Mouse (Mus musculus): ENCODE results near the gene Utp14b. TPM values are rescaled to one million over a fixed set of nuclear protein-coding genes. Genes with fewer than 3 reads are reported as not detected.

The Utp14b gene
- polyA plus RNA-seq, 1 experiment from 2014 or later: 1.3 TPM

- Histone ChIP-seq H3K4me2 (replicated peaks; ENCODE audit: low read depth) (0 out of 2 replicates have a peak overlapping the region, but pooled peaks have one; percentile 23), H3K9me3 (ENCODE audit: control insufficient read depth, low read length) (no peaks in the 10 kb centered on the region), H3K36me3 (ENCODE audit: control insufficient read depth, insufficient read depth, low read length) (no peaks in the 10 kb centered on the region), H3K27me3 (ENCODE audit: control insufficient read depth, insufficient read depth, low read length) (no peaks in the 10 kb centered on the region), H3K4me3 (ENCODE audit: low read depth, low read length) (no peak overlapping the region), H3K9ac (ENCODE audit: low read length) (no peak overlapping the region), H3K4me1 (replicated peaks; ENCODE audit: control insufficient read depth, insufficient read depth) (0 out of 2 replicates have a peak, but pooled peaks cover 3% of the 10 kb centered on the region), H3K27ac (replicated peaks) (peak overlapping the region; percentile 24)
- TF ChIP-seq EP300 (optimal IDR thresholded peaks at IDR 0.05): no peak
- peak; percentile 41 for TF ChIP-seq CTCF (IDR thresholded peaks at IDR 0.05; ENCODE audit: low read depth)
- 17% methylated on average over 2 of the region's 2 CpGs for WGBS
- DNase-seq (ENCODE audit: low spot score): peak; percentile 54
- 0 out of 2 replicates have a peak, but pooled peaks have one; percentile 15 for ATAC-seq (ENCODE audit: low FRiP score, low TSS enrichment)
Measured at GRCm38 (mm10) chr1:78656472-78656871, 1.4 kb upstream of the Utp14b start.

- no peak for DNase-seq (ENCODE audit: low spot score)
- ATAC-seq (ENCODE audit: low FRiP score, low TSS enrichment): no peak
- 0 out of 2 replicates have a peak, but pooled peaks cover 3% of the 10 kb centered on the region for H3K4me1 ChIP-seq (replicated peaks; ENCODE audit: control insufficient read depth, insufficient read depth)
- WGBS: 24% methylated on average over 22 of the region's 22 CpGs
- H3K4me2 ChIP-seq (replicated peaks; ENCODE audit: low read depth): peak overlapping the region; percentile 85
- H3K9ac ChIP-seq (ENCODE audit: low read length): peak overlapping the region; percentile 59
- TF ChIP-seq EP300 (optimal IDR thresholded peaks at IDR 0.05) (no peak), CTCF (IDR thresholded peaks at IDR 0.05; ENCODE audit: low read depth) (no peak)
- H3K27ac ChIP-seq (replicated peaks): peak overlapping the region; percentile 83; the same call in 1 of the 2 replicates
- H3K9me3 ChIP-seq (ENCODE audit: control insufficient read depth, low read length): no peaks in the 10 kb centered on the region
- no peaks in the 10 kb centered on the region for H3K36me3 ChIP-seq (ENCODE audit: control insufficient read depth, insufficient read depth, low read length)
- H3K4me3 ChIP-seq (ENCODE audit: low read depth, low read length): peak overlapping the region; percentile 98
- no peaks in the 10 kb centered on the region for H3K27me3 ChIP-seq (ENCODE audit: control insufficient read depth, insufficient read depth, low read length)
Measured at GRCm38 (mm10) chr1:78657021-78657629, 713 bp upstream of the Utp14b start.

- Histone ChIP-seq H3K27me3 (ENCODE audit: control insufficient read depth, insufficient read depth, low read length) (no peaks in the 10 kb centered on the region), H3K4me3 (ENCODE audit: low read depth, low read length) (peak overlapping the region; percentile 98), H3K4me2 (replicated peaks; ENCODE audit: low read depth) (peak overlapping the region; percentile 85), H3K9me3 (ENCODE audit: control insufficient read depth, low read length) (no peaks in the 10 kb centered on the region), H3K4me1 (replicated peaks; ENCODE audit: control insufficient read depth, insufficient read depth) (0 out of 2 replicates have a peak, but pooled peaks cover 3% of the 10 kb centered on the region), H3K27ac (replicated peaks) (peak overlapping the region; percentile 95), H3K9ac (ENCODE audit: low read length) (peak overlapping the region; percentile 93), H3K36me3 (ENCODE audit: control insufficient read depth, insufficient read depth, low read length) (no peaks in the 10 kb centered on the region)
- ATAC-seq (ENCODE audit: low FRiP score, low TSS enrichment) (no peak), DNase-seq (ENCODE audit: low spot score) (peak; percentile 26)
- no peak for TF ChIP-seq CTCF (IDR thresholded peaks at IDR 0.05; ENCODE audit: low read depth)
- no peak for TF ChIP-seq EP300 (optimal IDR thresholded peaks at IDR 0.05)
- 2% methylated on average over 20 of the region's 20 CpGs for WGBS
Measured at GRCm38 (mm10) chr1:78658441-78659269, 817 bp downstream of the Utp14b start.

GRCm38 (mm10) chr1:78659270-78659823, 1.5 kb downstream of the Utp14b start:
- no peaks in the 10 kb centered on the region for H3K36me3 ChIP-seq (ENCODE audit: control insufficient read depth, insufficient read depth, low read length)
- H3K4me3 ChIP-seq (ENCODE audit: low read depth, low read length): peak overlapping the region; percentile 98
- H3K4me1 ChIP-seq (replicated peaks; ENCODE audit: control insufficient read depth, insufficient read depth): 0 out of 2 replicates have a peak, but pooled peaks cover 3% of the 10 kb centered on the region
- DNase-seq (ENCODE audit: low spot score) (no peak), ATAC-seq (ENCODE audit: low FRiP score, low TSS enrichment) (no peak)
- 39% methylated on average over 4 of the region's 4 CpGs for WGBS
- no peak overlapping the region; the same call in 1 of the 2 replicates for H3K9ac ChIP-seq (ENCODE audit: low read length)
- TF ChIP-seq EP300 (optimal IDR thresholded peaks at IDR 0.05): no peak
- no peak for TF ChIP-seq CTCF (IDR thresholded peaks at IDR 0.05; ENCODE audit: low read depth)
- H3K9me3 ChIP-seq (ENCODE audit: control insufficient read depth, low read length): no peaks in the 10 kb centered on the region
- H3K27me3 ChIP-seq (ENCODE audit: control insufficient read depth, insufficient read depth, low read length): no peaks in the 10 kb centered on the region
- H3K4me2 ChIP-seq (replicated peaks; ENCODE audit: low read depth): peak overlapping the region; percentile 85
- no peak overlapping the region for H3K27ac ChIP-seq (replicated peaks)

- Histone ChIP-seq H3K9ac (ENCODE audit: low read length) (no peak overlapping the region), H3K9me3 (ENCODE audit: control insufficient read depth, low read length) (no peaks in the 10 kb centered on the region), H3K27me3 (ENCODE audit: control insufficient read depth, insufficient read depth, low read length) (no peaks in the 10 kb centered on the region), H3K4me2 (replicated peaks; ENCODE audit: low read depth) (no peak overlapping the region), H3K27ac (replicated peaks) (no peak overlapping the region), H3K36me3 (ENCODE audit: control insufficient read depth, insufficient read depth, low read length) (peaks cover 10% of the 10 kb centered on the region; the same call in 1 of the 2 replicates), H3K4me1 (replicated peaks; ENCODE audit: control insufficient read depth, insufficient read depth) (0 out of 2 replicates have a peak, but pooled peaks cover 3% of the 10 kb centered on the region), H3K4me3 (ENCODE audit: low read depth, low read length) (no peak overlapping the region)
- 73% methylated on average over 4 of the region's 4 CpGs for WGBS
- DNase-seq (ENCODE audit: low spot score): no peak
- TF ChIP-seq EP300 (optimal IDR thresholded peaks at IDR 0.05) (no peak), CTCF (IDR thresholded peaks at IDR 0.05; ENCODE audit: low read depth) (no peak)
- no peak for ATAC-seq (ENCODE audit: low FRiP score, low TSS enrichment)
Measured at GRCm38 (mm10) chr1:78664326-78664725, 6.5 kb downstream of the Utp14b start.
